Mouse (Mus musculus) retina, embryonic 14.5 days (tissue): Measurements from ENCODE around the gene C130050O18Rik.

ENCODE experiments used
- DNase-seq: peaks from one replicate; pipeline ENCODE4 v3.0.0-alpha.2; 2015; ENCODE audit warnings: low spot score

The C130050O18Rik gene

GRCm38 (mm10) chr5:139404801-139405401 is at the start of gene C130050O18Rik:
Gene C130050O18Rik (plus strand): TSS chr5:139405280.
- no peak for DNase-seq

DNA sequence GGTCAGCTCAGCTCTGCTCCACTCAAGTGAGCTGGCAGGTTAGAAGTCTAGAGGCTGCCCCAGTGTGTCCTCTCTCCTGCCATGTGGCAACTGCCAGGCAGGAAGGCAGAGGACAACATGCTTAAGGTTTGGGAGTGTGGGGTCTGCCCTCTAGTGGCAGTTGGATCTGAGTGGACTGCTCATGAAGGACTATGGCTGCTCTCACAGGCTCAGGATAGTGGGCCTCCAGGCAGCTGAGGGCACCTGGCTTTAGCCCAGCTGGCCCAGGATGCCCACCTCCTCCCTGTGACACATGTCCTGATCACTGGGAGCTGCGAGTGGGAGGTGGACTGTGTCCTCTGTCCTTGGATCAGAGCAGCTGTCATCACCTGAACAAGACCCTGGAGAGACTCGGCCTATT is 46.4 kb upstream of the C130050O18Rik start:
- peak; percentile 60 for DNase-seq

- no peak for DNase-seq
Measured at GRCm38 (mm10) chr5:139359244-139359643, 45.8 kb upstream of the C130050O18Rik start.

- no peak for DNase-seq
Measured at GRCm38 (mm10) chr5:139363858-139364257, 41.2 kb upstream of the C130050O18Rik start.

- peak; percentile 94 for DNase-seq
Measured at GRCm38 (mm10) chr5:139364260-139364910, 40.7 kb upstream of the C130050O18Rik start.

- DNase-seq: no peak
Measured at GRCm38 (mm10) chr5:139364911-139365571, 40.0 kb upstream of the C130050O18Rik start.

DNA sequence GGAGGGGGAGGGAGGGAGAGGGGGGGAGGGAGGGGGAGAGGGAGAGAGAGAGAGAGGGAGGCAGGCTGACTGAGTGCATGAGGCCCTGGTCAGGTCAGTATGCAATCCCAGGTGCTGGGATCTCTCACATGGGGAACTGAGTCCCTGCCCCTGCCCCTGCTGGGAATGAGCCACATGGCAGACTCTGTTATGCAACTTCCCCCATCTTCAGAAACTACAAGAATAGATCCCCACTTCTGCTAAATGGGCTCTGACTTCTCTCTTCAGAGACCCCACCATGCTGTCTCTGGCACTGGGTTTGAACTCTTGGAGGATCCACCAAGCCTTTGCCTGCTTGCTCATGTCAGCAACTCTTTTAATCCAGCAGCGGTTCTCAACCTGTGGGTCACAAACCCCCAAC is 39.3 kb upstream of the C130050O18Rik start:
- DNase-seq: no peak

GRCm38 (mm10) chr5:139366484-139366883 is 38.6 kb upstream of the C130050O18Rik start:
- DNase-seq: no peak

GRCm38 (mm10) chr5:139367884-139368458 is 37.1 kb upstream of the C130050O18Rik start:
- no peak for DNase-seq

DNA sequence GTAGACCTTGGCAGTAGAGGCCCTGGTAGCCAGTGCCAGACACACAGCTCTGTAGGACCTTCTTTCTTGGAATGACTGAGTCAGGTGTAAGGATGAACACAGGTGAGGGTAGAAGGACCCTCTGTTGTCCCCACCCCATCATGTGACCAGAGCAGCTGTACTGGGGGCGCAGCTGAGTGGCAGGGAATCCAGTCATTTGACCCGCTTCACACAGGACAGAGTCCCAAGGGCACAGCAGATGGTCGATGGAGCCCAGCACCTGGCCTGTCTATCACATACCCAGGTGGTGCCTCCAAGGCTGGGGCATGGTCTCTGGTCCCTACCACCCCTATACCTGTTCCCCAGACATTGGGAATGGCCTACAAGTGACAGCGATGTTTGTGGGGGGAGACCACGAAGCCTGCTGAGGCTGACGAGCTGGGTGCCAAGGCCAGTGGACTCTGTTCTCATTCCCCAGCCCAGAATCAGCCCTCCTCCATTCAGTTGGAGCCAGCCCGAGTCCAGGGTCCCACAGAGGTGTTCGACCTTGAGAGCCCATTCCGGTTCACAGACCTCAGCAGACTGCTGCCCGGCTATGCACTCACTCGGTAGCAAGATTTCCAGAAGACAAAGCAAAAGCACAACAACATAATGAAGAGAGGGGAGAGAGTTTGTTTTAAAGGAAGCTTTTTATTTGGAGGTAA is 36.3 kb upstream of the C130050O18Rik start:
- no peak for DNase-seq

DNA sequence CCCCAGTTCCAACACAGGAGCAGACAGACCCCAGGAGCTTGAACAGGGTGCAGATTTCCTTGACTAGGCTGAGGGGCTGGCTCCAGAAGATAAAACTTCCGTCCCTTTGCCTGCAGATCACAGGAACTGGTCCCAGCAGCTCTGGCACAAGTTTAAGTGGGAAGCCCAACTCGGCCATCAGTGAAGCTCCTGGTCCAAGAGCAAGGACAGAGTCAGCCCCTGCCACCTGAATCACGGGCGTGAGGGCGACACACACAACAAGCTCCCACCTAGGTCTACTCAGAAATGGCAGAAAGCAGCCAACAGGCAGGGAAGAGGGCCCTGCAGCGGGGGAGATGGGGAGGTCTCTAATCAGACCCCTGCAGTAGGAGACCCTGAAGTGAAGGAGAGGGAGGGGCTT is 34.7 kb upstream of the C130050O18Rik start:
- DNase-seq: no peak

- no peak for DNase-seq
Measured at GRCm38 (mm10) chr5:139371118-139371517, 34.0 kb upstream of the C130050O18Rik start.

GRCm38 (mm10) chr5:139371631-139372401 is 33.3 kb upstream of the C130050O18Rik start:
- peak; percentile 94 for DNase-seq

- no peak for DNase-seq
Measured at GRCm38 (mm10) chr5:139373126-139373525, 32.0 kb upstream of the C130050O18Rik start.

- no peak for DNase-seq
Measured at GRCm38 (mm10) chr5:139373889-139374444, 31.1 kb upstream of the C130050O18Rik start.

- DNase-seq: no peak
Measured at GRCm38 (mm10) chr5:139374841-139375240, 30.2 kb upstream of the C130050O18Rik start.

DNA sequence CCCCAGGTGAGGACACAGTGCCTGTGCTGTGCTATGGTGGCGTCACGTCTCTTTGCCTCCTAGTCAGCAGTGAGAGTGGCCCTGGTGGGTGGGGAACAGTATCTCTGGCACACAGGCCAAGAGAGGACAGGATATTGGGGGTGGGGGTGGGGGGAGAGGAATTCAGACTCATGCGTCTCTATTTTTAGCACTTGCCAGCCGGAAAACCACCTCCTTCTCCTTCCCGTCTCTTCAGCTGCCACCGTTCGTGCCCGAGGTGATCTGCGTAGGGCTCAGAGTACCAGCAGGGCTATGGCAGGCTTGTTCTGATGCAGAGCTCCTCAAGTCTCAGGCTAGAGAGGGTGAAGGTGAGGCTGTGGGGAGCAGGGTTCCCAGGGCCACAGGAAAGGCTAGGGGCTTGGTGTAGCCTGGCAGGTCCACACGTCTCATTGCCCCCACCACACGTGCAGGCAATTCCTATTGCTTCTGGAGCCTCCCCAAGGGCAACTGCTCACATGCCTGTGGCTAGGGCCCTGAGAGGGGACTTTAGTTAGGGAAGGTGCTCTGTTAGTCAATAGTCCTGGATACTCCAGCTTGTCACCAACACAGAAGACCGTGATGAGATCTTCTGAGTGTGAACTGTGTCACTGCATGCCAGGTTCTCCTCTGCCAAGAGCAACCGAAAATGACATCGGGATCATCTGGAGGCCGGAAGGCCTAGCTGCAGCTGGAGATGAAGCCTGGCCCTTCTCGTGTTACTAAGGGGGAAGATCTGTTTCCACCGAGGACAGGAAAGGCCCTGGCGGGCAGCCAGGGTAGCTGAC is 27.4 kb upstream of the C130050O18Rik start, which contains the start of gene Gpr146:
Gene Gpr146 (plus strand): TSS at position 230 of the 803 bp plus-strand sequence.
- DNase-seq: no peak

DNA sequence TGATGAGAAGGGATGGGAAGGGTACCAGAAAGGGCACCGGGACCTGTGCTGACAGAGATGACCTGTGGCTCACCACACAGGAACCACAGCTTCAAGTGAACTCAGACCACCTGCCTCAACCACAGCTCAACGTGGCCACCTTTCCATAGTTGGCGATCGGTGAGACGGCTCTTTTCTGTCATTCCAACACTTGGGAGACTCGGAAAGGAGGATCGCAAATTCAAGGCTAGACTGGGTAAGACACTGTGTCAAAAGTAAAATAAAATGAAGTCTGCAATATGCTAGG is 26.9 kb upstream of the C130050O18Rik start:
- no peak for DNase-seq

- DNase-seq: no peak
Measured at GRCm38 (mm10) chr5:139378986-139379629, 26.0 kb upstream of the C130050O18Rik start.
